Mouse (Mus musculus) left cerebral cortex, postnatal 36 days (tissue): ENCODE results near the gene Galr2. TPM values are rescaled to one million over a fixed set of nuclear protein-coding genes. Genes with fewer than 3 reads are reported as not detected.
"Not testable (repeated sequence)": the region's sequence is repeated elsewhere in the genome, so short reads cannot be mapped to it uniquely, and the experiment has no call there.

ENCODE experiments used
- DNase-seq, 2 experiments: peaks; one replicate each; pipeline ENCODE4 v3.0.0; 2021 to 2022; ENCODE audit warnings: low spot score in 2 of 2, mixed read lengths in 1 of 2
- intact Hi-C: fragments of 180-260 bp; cut with DNase I; formaldehyde crosslinking; loops from one replicate; pipeline ENCODE4 v1.15.1; 2025
- total RNA-seq, 2 experiments: library from RNA; stranded (reverse); gene quantifications; 2 replicates each; pipeline ENCODE4 v1.2.3; 2021

The Galr2 gene
- total RNA-seq, 2 experiments from 2014 or later: not detected

DNA sequence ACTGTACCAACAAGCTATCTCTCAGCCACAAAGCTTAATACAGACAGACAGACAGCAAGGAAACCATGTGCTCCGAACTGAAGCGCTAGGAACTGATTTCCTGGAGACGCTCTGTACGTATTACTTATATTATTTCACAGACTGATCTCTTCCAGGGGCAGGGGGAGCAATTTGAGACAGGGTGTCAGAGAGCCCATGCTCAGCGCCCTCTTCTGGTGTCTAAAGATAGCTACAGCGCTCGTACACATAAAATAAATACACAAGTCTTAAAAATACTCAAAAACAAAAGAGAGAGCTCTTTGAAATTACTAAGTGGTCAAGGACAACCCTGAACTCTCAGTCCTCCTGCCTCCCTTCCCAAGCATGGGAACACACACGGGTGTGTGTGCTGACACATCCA lies 13.1 kb upstream of the Galr2 start:
- DNase-seq: no peak
- intact Hi-C loops: no loop called here

DNA sequence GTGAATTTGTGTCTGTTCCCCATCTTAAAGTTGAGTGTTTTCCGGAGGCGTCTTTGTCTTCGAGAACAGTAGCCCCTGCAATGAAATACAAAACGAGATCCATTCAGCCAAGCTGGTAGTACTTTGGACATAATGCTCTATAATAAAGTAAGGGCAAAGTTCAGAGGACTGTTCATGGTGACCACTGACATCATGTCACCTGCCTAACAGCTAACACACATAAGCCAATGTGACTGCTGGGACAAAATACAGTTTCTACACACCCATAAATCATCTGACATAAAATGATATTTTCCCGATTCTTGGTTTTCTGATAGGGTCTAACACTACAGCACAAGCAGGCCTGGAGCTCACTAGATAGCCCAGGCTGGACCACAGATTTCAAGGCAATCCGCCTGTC lies 12.4 kb upstream of the Galr2 start:
- intact Hi-C loops: no loop called here
- DNase-seq: no peak

GRCm38 (mm10) chr11:116269560-116269959 lies 11.2 kb upstream of the Galr2 start:
- no peak for DNase-seq

DNA sequence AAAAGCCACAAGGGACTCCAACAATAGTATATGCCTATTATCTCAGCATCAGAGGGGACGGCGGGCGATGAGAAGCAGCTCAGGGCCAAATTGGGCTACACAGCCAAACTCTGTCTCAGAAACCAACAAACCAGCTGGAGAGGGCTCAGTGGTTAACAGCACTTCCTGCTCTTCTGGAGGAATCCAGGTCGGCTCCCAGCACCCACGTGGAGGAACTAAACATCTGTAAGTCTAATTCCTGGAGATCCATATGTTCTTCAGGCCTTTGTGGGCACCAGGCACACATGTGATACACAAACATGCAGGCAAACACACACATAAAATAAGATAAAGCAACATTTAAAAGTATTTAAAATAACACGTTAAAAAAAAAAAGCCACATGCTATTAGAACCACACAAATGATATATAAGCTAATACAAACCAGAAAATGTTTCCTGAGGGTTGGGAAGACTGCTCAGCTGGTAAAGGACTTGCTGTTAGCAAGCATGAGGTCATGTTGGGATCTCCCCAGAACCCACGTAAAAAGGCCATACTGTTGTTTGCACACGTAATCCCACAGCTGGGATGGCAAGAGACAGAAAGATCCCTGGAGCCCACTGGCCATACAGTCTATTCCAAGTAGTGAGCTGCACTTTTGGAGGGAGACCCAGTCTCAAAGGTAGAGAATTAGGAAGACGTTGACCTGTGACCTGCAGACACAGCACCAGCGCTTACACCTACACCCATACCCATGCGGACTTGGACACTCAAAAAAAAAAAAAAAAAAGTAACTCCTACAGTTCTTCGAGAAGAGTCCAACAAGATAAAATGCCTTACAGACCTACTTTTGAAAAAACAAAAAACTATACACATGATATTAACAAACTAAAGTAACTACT lies 7.9 kb upstream of the Galr2 start:
- intact Hi-C loops: loop anchor here (5.0 kb wide), 1 partner anchor 34 kb away; the partner anchor contains the start of gene Exoc7
- DNase-seq: no peak

More at GRCm38 (mm10) chr11:116269560-116269959, 11.2 kb upstream of the Galr2 start:
- intact Hi-C loops: no loop called here

DNA sequence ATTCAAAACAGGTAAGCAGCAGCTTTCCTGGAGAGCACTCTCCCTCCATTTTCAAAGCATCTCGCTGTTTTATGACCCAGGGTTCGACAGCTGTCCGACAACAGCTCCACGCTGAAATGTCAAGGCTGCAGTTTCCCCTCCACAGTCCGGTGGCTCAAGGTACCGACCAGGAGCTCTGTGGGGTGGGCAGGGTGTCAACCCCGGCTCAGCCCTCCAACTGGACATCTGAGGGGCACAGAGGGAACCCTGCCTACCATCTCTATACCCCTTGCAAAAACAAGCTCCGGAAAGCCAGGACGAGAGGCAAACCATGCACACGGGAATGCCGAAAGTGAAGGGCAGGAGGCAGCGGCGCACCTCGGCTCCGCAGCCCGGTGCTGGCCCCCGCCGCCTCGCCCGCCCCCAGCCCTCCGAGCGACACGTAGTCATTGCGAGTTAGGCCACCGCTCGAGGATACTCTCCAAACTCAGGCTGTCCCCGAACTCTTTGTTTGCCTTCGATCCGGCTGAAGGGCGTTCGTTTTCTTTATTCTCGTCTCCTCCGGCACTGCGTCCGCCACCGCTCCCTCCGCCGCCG lies 7.2 kb upstream of the Galr2 start:
- no peak for DNase-seq
- intact Hi-C loops: loop anchor here (5.0 kb wide), 1 partner anchor 34 kb away; the partner anchor contains the start of gene Exoc7

DNA sequence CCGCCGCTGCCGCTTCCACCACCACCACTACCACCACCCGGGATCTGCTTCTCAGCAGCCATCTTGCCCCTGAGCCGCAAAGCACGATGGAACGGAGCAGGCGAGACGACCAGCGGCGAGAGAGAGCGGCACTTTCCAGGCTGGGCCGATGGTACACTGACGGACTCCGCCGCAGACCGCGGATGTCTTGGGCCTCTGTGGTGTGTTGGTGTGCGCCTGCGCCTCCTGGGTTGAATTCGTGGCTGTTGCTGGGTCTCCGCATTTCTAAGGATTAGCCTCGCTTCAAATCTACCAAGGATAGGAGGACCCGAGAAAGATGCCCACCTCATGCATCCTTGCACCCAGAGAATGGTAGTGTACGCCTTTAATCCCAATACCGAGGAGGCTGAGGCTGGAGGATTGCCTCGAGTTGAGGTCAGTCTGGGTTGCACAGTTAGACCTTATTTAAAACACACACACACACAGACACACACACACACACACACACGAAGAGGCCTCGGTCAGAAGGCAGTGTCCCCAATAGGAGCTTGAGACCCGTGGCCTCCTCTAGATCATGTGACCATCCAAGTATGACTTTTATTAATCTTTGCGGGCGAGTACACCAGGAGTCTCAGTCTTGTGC lies 6.6 kb upstream of the Galr2 start, which contains the start of gene Srp68:
TSS of gene Srp68 (minus strand) at position 173 of the 622 bp plus-strand sequence.
- intact Hi-C loops: loop anchor here (5.0 kb wide), 1 partner anchor 33 kb away; the partner anchor contains the start of gene Exoc7
- peak; percentile 96 to 97 for DNase-seq

GRCm38 (mm10) chr11:116277184-116277583 lies 3.6 kb upstream of the Galr2 start:
- intact Hi-C loops, DNase-seq: not testable (repeated sequence)

- DNase-seq: no peak
- intact Hi-C loops: no loop called here
Measured at GRCm38 (mm10) chr11:116281671-116282070, 932 bp downstream of the Galr2 start.

DNA sequence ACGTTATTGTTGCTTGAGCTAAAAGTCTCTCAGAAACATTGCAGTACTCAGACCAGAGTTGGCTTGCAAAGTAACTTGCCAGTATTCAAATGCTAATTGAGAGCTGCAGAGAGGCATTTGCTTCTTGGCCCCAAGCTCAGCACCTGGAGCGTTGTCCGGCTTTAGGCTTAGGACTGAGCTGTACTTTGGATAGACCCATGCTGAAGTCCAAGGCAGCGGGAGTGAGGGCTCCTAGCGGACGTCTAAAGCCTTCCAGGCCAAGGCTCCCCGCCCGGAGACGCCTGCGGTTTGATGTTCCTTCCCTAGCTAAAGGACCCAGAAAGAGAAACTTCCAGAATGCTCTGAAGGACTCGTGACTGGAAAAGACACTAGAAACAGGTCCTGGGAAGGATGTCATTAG lies 1.4 kb downstream of the Galr2 start:
- no peak for DNase-seq
- intact Hi-C loops: no loop called here

GRCm38 (mm10) chr11:116282912-116283521 lies 2.3 kb downstream of the Galr2 start:
- intact Hi-C loops: no loop called here
- DNase-seq: no peak

GRCm38 (mm10) chr11:116283982-116284381 lies 3.2 kb downstream of the Galr2 start:
- intact Hi-C loops: no loop called here

DNA sequence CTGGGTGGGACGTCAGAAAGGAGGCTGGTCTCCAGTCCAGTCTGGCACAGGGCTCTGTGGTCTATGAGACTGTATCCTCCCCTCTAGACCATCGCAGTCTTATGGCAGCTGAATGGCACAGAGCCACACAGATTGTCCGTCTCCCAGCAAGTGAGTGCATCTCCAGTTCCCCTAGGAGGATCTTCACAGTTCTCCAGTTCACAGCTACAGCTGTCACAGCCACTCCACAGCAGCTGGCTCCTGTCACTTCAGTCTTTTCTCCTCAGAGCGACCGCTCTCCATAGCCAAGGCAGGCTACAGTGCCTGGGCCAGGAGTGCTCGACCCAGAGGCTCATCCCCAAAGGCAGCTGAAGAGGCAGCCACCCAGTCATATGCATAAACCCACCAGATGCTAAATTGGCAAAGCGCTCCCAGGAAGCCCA lies 5.0 kb downstream of the Galr2 start:
- intact Hi-C loops: no loop called here
- no peak for DNase-seq

More at GRCm38 (mm10) chr11:116283982-116284381, 3.2 kb downstream of the Galr2 start:
- DNase-seq: no peak

- intact Hi-C loops: no loop called here
- DNase-seq: no peak
Measured at GRCm38 (mm10) chr11:116287351-116287750, 6.6 kb downstream of the Galr2 start.

- DNase-seq: no peak
- intact Hi-C loops: no loop called here
Measured at GRCm38 (mm10) chr11:116290556-116290955, 9.8 kb downstream of the Galr2 start.

- DNase-seq: no peak
- intact Hi-C loops: no loop called here
Measured at GRCm38 (mm10) chr11:116292401-116292800, 11.7 kb downstream of the Galr2 start.

- intact Hi-C loops: loop anchor here (1.0 kb wide), 1 partner anchor 67 kb away; no protein-coding TSS in a partner anchor
- no peak for DNase-seq
Measured at GRCm38 (mm10) chr11:116293538-116294137, 12.9 kb downstream of the Galr2 start.

DNA sequence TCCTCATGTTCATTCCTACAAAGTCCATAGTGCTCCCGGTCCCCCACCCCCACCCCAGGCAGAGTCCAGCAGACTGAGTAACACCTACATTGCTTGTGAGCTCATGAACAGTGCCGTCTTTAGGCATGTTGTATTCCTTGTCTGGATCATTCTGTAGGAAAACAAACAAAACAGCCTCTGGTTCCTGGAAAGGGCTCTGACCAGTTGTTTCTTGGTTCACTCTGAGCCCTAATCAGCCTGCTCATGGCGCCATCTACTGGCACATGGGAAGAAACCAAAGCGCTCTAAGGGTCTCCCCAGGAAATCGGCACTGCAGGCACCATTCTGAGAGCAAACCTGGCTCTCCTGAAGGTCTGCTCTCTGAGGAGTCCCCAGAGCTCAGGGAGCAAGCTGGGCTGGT lies 13.6 kb downstream of the Galr2 start:
- no peak for DNase-seq
- intact Hi-C loops: loop anchor here (1.0 kb wide), 1 partner anchor 68 kb away; no protein-coding TSS in a partner anchor

DNA sequence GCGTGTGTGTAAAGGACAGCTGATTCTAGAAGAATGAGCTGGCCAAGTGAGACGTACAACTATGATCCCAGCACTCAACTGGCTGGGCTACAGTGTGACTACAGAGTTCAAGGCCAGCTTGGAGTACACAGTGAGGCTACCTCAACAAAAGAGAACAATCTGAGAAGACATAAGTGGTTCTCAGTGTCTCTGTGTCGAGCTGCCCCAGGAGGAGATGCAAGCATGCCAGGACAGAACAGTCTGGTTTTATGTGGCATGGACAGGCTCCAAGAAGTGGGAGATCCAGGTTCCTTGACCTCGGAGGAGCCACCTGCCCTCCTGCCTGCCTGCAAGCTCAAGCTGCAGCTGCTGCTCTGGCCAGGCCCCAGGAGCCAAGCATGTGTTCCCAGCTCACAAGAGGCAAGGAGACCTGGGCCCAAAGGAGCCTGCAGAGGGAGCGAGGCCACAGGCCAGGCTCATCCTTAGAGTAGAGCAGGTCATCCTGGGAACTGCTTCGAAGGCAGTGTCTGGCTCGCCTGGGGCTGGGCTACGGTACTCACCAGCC lies 15.5 kb downstream of the Galr2 start:
- DNase-seq: no peak
- intact Hi-C loops: no loop called here

DNA sequence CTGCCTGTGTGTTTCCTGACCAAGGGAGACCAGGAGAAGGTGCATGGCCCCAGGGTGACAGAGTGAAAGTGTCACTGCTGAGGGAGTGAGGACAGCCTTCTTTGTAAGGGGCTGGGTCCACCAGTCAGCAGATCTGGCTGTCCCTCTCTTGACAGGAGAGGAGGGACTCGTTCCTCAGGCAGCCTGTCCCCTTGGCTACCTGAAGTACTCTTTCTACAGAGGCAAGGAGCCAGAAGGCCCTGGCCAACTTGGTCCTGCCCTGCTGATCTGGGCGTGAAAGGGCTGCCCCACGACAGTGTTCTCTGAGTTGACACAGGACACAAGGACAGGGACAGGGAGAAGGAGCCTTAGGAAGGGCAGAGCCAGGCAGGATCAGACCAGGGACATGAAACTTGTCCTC lies 16.3 kb downstream of the Galr2 start:
- intact Hi-C loops: no loop called here
- no peak for DNase-seq
